Mouse (Mus musculus) hematopoietic multipotent progenitor cell, adult 10-12 weeks (in vitro differentiated cells): Measurements from ENCODE around the gene Arf5. TPM values are rescaled to one million over a fixed set of nuclear protein-coding genes. Genes with fewer than 3 reads are reported as not detected.

Experiments
- polyA plus RNA-seq: library from polyadenylated mRNA; stranded (reverse); fragments of >175 nt; gene quantifications from 2 replicates; pipeline ENCODE4 v1.2.3, GENCODE M21; 2012; ENCODE audit warnings: low replicate concordance

Gene Arf5
- polyA plus RNA-seq: 558 and 1,253 TPM in 2 replicates

DNA sequence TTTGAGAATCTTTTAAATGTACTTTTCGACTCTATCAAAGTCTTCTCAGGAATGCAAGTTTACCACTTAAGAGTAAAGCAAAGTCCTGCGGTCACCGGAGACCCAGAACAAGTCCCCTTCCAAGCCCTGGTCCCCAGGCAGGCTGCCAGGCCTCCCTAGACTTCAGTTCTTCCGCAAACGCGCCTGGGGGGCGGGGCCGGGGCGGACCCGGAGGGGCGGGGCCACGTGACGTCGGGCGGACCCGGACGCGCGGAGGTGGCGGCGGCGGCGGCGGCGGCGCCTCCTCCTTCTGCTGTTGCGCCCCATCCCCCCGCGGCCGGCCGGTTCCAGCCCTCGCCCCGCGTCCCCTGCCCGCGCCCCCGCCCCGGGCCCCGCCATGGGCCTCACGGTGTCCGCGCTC is at the start of gene Arf5:
TSS of gene Arf5 (plus strand) at position 248 of the 400 bp plus-strand sequence.

DNA sequence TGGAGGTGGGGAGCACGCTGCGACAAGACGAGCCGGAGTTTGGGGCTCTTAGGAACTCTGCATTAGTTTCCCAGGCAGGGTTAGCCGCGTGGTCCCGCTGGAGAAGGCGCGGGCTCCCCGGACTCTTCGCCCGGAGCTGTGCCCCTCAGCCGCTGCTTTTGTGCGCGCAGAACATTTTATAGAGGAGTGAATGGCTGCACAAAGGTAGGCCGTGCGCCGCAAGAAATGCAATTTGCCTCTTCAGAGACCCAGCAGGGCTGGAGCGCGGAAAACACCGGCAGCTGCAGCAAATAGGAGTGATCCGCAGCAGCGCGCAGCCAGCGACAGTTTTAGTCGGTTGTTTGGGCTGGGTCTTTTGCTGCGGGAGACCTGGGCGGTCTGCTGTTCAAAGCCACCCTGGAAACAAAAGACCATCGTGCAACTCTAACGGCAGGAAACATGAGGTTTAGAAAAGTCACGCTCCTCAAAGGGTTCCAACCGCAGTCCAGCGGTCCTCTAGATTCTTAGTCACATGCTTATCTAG is 25.6 kb upstream of the Arf5 start, which contains the start of gene Zfp800:
TSS of gene Zfp800 (minus strand) at position 325 of the 523 bp plus-strand sequence.

DNA sequence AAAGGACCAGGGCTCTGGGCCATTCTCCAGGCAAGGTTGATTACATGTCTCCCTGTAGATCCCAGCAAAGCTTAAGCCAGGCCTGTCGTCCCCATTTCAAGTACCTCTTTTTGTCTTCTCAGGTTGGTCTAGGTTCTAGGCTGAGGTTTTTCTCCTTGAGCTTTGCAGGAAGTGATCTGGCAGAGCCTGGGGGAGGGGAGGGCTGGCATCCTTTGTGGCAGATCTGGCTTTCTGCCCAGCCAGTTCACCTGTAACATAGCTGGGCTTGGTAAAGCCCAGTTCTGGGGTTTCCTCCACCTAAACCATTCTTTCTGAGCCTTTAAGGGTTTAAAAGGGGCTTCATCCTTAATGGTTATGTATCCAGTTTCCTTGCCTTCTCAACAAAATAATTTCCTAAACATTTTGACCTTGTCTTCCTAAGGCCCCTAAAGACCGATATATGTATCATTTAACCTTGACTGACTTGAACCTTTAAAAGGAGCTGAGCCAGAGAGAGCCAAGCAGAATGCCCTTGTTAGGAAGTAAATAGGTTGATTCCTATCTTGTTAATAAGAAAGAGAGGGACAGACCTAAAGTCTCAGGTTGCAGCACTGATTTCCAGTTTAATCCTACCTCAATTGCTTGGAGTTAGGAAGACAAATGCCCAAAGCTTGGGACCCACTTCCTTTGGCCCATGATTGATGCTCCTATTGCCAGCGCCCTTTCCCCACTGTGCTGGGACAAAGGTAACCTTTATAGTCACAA is 3.9 kb downstream of the Arf5 start, which contains the start of gene Fscn3:
TSS of gene Fscn3 (plus strand) at position 694 of the 744 bp plus-strand sequence.

DNA sequence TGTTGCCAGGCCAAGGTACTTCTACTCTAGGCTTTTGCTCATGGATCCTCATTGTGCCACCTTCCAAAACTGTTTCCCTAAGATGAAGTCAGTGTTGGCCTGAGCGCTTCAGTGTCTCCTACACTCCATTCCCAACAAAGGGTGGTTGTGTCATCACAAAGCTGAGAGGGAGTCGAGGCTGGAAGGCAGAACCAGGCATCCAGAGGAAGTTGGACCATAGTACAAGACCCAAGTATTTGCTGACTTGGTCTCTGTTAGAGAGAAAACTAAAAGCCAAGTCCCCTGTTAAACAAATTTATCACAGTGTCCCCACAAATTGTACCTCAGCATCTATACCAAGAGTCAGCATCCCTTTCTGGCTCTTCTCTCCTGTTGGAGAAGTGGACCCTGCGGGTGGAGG is 4.9 kb downstream of the Arf5 start, which contains the start of gene Gcc1:
TSS of gene Gcc1 (minus strand) at position 101 of the 400 bp plus-strand sequence.

DNA sequence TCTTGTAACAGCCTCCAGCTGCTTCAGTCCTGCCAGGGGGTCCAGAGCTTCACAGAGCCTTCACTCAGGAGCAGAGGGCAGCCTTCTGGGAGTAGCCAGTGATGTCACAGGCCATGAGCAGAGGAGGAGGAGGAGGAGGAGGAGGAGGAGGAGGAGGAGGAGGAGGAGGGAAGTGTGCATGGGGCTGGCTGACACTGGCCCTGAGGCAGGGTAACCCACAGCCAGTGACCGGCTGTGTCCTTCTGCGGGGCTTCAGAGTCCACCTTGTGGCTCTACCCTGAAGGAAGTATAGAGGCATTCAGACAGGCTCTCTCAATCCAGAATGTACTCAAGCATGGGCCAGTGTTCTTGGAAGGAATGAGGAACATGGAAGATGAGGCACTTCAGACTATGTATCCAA is 25.9 kb downstream of the Arf5 start, which contains the start of gene Pax4:
TSS of gene Pax4 (minus strand) at position 101 of the 400 bp plus-strand sequence.

DNA sequence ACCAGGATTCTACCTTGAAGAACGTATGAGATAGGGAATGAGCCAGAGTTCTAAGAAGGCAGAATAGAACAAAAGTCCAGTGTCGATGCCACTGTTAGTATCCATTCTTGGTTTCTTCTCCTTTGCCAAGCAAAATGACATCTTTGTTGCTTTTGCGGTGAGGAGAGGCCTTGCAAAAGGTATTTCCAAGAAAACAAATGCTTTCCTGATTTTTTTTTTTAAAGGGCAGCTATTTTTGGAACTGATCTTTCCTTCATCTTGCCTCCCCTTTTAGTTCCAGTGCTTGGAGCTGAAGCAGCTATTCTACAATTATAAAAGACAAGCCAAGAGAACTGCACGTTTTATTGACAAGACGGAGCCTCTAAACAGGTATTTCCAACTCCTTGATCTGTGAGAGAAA is 51.5 kb downstream of the Arf5 start, which contains the start of gene Snd1:
TSS of gene Snd1 (plus strand) at position 301 of the 400 bp plus-strand sequence.

Other genes with a start within 250 kb of the Arf5 start
- 41.0 and 47.4 TPM in 2 replicates for gene Zfp800, start 25.6 kb upstream of the Arf5 start, polyA plus RNA-seq
- gene Fscn3, start 4.2 kb downstream of the Arf5 start, polyA plus RNA-seq: not detected in 2 replicates
- gene Gcc1, start 4.8 kb downstream of the Arf5 start, polyA plus RNA-seq: 12.5 and 21.7 TPM in 2 replicates
- gene Pax4, start 25.8 kb downstream of the Arf5 start, polyA plus RNA-seq: not detected in 2 replicates
- gene Snd1, start 51.6 kb downstream of the Arf5 start, polyA plus RNA-seq: 46.6 and 61.0 TPM in 2 replicates